Mouse (Mus musculus): Measurements from ENCODE around the gene Atp6v1f.

Atp6v1f gene

DNA sequence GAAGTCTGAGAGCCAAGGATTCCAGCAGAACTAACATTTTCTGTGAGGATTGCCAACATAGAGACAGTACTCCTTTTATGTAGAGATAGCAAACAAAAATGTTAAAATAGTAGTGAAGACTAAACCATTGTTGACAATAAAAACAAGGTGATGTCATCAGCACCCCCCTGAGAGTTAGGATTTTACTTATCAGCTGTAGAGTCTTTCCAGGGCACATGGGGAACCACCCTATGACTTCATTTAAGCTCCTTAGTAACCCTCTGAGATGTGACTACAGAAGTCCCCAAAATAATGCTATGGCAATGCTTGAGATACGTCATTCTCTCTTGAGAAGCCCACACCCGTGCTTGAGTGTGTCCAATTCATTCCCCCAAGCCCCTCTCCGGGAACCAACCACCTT, 4.1 kb upstream of the Atp6v1f start:
- no peak for DNase-seq

DNA sequence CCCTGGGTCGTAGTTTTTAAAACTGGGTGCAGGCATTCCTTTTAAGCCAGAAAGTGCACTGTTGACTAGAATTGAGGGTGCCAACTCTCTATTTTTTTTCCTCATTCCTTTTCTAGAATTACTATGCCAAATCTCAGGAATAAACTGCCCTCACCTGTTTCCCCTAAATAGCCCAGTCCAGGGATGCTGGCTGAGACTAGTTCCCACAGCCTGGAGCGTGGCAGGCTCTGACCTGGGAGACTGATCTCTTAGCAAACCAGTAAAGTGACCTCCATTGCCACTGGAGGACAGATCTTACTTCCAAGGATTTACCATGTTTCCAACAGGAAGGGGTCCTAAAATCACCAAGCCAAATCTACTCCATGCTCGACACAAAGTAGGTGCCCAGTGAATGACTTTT, 1.3 kb downstream of the Atp6v1f start:
- peak; percentile 58 for DNase-seq

DNA sequence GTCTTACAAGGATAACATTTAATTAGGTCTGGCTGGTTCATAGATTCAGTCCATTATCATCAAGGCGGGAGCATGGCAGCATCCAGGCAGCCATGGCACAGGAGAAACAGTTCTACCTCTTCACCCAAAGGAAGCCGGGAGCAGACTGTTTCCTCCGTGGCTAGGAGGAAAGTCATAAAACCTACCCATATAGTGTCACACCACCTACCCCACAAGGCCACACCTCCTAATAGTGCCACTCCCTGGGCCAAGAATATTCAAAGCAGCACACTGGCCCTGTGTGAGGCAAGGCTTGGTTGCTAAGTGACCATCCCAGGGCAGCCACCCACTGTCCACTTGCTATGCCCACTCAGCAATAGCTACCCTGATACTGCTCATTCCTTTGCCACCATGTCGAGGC, 3.6 kb downstream of the Atp6v1f start, which contains the start of gene Atp6v1fnb:
TSS of gene Atp6v1fnb (plus strand) at position 301 of the 400 bp plus-strand sequence.
- no peak for DNase-seq

DNA sequence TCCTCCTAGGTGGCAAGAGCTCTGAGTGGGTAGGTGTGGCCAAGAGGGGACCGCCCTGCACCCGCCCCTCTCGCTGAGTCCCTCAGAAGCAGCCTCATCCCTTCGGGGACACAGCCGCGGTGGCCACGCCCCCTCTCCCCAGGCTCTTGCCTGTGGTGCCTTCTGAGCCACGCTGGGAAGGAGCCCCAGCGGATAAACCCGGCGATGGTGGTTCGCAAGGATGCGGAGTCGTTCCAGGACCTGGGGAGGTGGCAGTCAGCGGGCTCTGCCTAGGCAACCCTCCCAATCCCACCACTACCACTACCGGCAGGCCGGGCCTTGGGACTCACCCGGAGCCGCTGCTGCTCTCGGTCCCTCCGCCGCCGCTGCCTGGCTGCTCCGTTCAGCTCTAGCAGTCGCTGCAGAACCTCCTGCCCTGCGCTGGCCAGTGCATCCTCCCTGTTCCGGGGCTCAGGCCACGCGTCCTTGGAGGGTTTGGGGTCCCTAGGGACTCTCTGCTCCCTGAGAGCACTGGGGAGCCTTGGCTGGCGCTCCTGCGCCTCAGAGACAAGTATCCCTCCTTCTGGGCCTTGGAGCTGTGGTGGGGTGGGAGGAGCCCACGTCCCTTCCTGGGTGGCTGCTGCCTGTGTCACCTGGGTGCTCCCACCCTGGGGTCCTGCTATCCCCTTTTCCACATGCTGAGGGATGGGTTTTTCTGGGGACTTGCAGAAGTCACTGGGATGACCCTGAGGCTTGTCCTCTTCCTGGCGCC, 6.6 kb downstream of the Atp6v1f start:
- DNase-seq, result peak; percentile 90

DNA sequence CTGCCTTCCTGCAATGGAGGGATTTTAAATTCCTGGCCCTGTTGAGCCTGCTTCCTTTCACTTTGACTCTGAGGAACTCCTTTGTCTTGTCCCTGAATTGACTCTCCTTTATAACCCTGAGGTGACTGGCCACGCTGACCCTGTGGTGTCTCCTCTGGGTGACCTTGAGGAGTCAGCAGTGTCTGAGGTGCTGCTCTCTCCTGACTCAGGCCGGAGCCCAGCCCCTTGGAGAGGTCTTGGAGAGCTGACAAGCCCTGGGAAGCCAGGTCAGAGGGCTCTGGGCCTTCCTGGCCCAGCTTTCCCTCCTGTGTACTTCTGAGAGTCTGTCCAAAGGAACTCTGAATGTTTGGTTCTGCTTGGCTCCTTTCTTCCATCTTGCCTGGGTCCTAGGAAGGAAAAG, 7.2 kb downstream of the Atp6v1f start:
- peak; percentile 83 for DNase-seq

DNA sequence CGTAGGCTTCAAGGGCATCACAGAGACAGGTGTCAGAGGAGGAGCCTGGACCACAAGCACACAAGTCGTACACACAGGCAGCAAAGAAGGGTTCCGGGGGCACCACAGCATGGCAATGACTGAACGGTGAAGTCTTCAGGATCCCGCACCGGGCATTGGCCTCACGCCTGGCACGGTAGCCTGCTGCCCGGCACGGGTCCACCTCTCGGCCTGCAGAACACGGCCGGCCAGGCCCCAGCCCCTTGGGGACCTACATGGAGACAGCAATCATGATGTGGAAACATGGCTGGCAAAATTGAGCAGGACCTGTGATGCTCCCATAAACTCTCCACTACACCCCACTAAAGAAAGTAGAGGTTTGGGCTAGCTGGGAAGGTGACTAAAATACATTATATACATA, 15.2 kb downstream of the Atp6v1f start:
- DNase-seq, result no peak

DNA sequence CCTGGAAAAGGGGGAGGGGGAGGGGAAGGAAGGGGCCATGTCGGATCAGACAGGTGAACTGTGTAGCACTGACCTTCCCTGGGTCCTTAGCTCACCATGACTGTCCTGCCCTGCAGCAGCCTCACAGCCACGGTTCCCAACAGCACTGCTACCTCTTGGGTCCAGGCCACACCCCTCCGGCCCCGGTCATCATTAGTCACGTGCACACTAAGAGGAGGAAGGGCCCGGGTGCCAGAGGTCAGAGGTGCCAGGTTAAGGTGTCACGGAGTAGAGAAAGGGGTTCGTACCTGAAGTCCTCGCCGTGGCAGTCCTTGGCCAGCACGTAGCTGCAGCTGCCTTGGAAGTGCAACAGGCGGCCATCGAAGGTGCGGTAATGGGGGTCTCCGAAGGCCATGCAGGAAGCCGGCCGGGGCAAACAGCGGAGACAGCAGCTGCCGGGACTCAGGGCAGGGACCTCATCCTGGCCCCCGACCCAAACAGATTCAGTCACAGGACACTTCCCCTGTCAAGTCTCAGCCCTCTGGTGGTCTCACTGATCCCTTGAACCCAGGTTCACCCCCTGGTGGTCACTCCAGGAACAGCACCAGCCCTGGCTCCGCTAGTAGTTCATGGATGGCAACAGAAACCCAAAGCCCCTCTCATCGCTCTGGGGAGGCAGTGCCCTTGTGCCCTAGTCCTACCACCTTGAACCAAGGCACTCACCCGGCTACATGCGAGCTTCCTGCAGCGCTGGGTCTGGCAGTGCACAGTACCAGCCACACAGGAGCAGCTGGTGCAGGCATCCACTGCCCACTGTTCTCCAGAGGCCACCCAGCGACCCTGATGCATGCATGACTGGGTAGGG, 17.4 kb downstream of the Atp6v1f start:
- DNase-seq, result peak; percentile 60

DNA sequence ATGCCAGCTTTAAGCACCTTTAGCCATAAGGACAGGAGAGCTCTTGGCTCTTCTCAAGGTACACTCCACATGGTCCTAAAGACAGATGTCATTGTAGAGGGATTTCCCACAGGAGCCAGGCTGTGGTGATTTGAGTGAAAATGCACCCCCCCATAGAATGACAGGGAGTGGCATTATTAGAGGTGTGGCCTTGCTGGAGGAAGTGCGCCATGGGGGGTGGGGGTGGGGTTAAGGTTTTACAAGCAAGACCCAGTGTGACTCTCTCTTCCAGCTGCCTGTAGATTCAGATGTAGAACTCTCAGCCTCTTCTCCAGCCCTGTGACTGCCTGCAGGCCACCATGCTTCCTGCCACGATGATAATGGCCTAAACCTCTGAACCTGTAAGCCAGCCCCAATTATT, 18.4 kb downstream of the Atp6v1f start:
- no peak for DNase-seq

DNA sequence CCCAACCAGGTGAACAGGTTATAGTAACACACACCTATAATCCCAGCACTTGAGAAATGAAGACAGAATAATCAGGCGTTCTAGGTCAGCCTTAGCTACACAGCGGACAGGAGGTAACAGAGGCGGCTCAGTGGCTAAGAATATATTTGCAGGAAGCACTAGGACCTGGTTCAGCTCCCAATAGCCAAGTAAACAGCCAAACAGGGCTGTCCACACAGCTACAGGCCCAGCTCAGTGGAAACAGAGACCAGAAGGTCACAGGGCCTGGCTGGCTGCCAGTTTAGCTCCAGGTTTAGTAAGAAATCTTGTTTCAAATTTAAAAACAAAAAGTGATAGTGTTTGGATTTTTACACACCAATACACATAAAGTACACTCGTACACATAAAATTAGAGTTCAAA, 26.6 kb downstream of the Atp6v1f start:
- DNase-seq, result peak; percentile 43

DNA sequence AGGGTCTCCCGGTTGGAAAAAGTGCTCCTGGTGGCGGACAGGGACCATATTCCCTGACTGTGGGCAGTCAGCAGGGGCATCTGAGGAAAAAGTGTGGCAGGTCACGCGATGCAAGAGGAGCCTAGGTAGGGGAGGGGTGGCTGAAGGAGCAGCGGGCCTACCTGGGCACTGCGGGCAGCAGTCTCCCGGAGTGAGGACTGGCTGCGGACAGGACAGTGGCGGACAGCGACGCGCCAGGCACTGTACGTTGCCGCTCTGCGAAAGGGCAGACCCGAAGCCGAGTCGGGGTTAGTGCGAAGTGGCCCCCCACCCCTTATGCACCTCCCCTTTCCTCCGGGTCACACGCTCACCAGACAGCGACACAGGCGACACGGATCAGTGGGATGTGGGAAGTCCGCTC, 28.8 kb downstream of the Atp6v1f start:
- no peak for DNase-seq

DNA sequence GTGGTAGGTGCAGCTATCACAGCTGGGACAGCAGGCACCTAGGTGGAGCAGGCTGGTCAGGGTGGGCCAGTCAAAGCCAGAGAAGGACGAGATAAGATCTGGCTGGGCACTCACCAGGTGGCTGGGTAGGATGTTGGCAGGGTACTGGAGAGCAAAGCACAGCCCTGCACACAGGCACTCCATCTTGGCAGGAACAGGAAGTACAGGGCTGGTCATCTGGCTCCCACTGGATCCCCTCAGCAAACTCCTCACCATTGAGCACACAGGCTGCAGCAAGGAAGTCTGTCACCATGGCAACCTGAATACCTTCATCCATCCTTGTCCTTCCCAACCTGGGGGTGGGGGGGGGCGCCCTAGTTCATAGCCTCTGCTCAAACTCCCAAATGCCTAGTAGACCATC, 30.3 kb downstream of the Atp6v1f start:
- no peak for DNase-seq

DNA sequence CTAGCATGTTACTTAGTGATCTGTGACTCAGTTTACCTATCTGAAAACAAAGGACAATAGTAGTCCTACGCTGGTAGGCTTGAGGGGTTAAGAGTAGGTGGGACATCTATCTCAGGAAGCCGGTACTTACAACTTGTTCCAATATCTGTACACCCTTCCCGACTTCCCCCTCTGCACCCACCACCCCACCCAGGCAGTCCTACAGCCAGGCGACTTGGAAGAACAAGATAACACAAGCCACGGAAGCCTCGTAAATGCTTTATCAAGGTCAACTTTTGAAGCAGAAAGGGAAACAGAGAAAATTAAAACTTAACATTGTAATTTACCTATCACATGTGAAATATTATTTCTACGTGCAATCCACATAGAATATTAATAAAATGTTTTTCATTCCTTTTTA, 32.7 kb downstream of the Atp6v1f start:
- no peak for DNase-seq

DNA sequence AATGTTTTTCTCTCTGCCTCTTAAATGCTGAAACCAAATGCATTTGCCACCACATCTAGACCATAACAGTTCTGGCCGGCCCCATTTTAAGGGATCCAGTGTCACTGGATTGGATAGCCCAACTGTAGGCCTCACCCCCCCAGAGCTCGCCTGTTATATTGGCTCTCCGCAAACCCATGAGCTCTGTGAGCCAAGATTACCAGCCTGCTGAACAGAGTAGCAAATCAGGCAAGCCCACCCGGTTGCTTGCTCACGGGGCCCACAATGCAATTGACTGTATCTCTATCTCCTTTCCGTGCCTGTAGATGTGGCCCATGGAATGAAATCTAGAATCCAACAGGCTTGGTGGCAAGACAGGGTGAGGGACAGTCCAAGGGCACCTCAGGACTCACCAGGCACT, 33.3 kb downstream of the Atp6v1f start:
- no peak for DNase-seq

DNA sequence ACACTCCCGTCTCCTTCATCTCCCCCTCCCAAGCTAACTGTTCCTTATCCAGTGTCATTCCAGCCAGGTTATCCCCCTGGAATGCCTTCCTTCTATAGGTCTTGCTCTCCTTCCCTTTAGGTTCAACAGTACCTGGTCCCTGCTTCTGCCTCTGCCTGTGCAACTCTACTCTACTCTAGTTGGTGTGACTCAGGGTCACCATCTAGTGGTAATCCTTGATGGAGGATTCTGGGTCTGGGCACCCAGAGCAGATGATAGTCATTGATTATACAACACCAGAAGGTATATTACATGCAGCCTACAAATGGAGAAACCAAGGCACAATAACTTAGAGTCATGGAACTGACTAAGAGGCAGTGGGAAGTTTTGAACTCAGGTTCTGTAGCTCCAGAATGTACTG, 34.1 kb downstream of the Atp6v1f start:
- peak; percentile 55 for DNase-seq

DNA sequence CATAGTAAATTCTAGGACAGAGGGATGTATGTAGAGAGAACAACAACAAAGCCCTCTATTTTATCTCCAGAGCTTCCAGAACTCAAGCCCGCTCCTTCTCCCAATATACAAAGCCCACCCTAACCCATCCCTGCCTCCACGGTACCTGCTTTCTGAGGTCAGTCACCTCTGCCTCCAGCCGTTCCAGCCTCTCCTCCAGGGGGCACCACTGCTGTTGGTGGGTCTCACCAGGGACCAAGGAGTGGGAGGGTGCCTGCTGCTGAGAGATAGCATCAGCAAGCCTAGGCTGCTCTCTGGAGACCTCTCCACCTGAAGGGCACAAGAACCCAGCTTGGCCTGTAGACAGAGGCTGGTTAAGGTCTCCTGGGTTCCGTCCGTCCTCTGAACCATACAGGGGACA, 38.0 kb downstream of the Atp6v1f start:
- no peak for DNase-seq

DNA sequence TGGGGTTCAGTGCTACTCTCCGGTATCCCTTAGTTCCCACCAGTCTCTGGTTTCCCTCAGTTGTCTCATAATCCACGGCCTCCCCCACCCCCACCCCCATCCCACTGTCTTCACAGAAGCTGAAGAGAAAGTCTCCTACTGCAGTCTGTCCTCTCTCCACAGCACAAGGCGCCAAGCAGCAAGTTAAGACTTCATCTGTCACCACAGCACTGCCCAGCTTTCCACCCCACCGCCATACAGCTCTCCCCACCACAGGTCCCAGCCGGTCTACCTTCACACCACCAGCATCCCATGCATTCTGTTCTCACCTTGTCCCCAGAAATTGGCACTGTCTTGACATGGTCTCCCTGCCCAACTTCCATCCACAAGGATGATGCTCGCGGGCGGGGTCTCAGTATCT, 39.3 kb downstream of the Atp6v1f start:
- DNase-seq, result no peak

DNA sequence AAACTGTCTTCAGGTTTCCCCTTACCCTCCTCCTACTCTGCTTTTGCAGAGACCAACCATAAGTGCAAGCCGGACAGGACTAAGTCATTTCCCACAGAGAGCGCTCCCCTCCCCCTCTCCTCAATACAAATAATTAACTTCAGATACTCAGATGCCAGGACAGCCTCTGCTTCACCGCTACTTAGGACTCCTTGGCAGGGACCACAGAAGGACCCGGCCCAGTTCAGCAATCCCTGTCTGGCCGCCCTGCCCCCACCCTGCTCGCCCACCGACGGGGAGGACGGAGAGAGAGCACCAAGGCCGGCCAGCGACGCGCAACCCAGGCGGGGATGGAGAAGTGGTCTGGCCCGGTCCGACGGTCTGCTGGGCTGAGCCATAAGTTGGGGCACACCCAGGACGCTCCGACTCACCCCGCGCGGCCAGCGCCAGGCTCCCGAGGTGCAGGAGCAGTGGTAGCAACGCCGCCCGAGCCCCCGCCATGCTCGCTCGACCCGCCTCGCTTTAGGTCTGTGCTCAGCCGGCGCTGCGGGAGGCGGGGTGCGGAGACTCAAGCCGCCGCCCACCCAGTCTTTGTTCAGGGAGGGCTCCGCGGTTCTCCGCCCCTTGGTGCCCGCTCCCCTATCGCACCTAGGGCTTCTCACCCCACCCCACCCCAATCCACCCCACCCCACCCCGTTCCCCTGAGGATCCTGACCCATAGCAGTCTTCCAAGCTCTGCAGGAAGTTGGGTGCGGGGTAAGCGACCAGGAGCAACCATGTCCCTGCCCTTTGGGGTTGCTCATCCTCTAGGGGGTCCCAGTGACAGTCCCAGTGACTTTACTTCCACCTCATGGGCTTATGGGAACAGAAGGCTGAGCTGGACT, 40.2 kb downstream of the Atp6v1f start, which contains the start of gene Kcp:
TSS of gene Kcp (minus strand) at position 506 of the 863 bp plus-strand sequence.
- DNase-seq, result peak; percentile 85

DNA sequence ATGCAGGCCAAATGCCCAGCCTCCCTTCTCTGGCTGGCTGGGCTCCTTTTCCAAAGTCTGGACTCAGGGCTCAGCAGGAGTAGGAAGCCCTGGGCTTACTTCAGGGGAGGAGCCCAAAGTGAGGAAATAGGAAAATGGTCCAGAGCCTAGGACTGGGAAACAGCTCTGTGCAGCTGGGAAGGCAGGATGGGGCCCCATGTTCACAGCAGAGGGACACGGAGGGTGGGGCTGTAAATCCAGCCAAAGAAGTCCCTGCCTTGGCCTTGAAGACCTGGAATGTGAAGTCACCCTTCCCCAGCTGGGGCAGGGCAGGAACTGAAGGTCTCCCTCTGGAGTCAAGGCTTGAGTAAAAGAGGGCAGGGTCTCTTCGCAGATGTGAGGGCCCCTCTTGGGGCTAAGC, 41.6 kb downstream of the Atp6v1f start:
- no peak for DNase-seq

DNA sequence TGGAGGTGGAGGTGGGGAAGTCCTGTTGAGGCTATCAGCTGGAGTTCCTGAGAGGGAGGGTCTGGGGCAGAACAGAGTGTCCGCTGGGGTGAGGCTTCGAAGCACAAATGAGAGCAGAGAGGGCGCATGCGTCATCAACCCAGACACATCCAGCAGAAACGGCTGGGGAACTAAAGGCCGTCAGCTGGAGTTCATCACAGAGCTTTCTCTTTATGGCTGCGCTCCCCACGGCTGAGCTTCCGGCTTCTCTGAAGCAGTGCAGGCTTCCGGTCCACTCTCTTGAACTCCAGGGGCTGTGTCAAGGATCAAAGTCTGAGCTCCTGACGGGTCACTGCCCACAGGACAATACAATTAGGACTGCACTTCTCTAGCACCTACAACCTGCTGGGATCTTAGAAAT, 45.8 kb downstream of the Atp6v1f start:
- peak; percentile 86 for DNase-seq

DNA sequence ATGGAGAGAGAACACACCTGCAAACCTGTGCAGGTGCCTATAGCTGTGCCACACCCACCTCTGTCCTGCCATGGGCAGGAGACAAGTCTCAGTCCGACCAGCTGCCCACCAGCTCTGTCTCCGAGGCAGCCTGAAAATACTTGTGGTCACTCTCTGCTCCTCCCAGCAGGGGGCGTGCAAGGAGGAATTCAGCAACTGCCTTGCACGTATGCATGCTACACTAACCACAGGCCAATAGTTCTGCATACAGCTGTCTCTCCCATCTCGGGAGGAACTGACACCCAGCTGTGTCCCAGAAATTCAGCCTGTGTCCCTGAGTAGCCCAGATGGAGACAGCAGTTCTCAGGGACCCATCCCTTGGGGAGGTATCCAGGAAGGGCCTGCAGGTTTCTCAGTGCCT, 49.6 kb downstream of the Atp6v1f start:
- peak; percentile 78 for DNase-seq

Data from kidney, adult 9 months (tissue).